Mouse (Mus musculus) stomach, embryonic 14.5 days (tissue): ENCODE results near the gene Dpp7. TPM values are rescaled to one million over a fixed set of nuclear protein-coding genes. Genes with fewer than 3 reads are reported as not detected.

Experiments
- ATAC-seq: fragments of 200-750 bp; cut with Nextera tagmentation; 2 replicates; pipeline ENCODE4 v1.8.0; 2017; ENCODE audit warnings: low read depth, moderate TSS enrichment; ENCODE audit not compliant: insufficient number of reproducible peaks, insufficient read depth, low FRiP score
- H3K27ac ChIP-seq: fragments of 300-500 bp; sonication (generic); 2 replicates; pipeline ENCODE4 v1.5.1; 2014; ENCODE audit warnings: mild to moderate bottlenecking, low read length, moderate library complexity, mixed read lengths
- H3K27me3 ChIP-seq: fragments of 300-500 bp; sonication (generic); 2 replicates; pipeline ENCODE4 v1.6.1; 2014; ENCODE audit warnings: low read length, control low read depth, mixed read lengths; ENCODE audit not compliant: control insufficient read depth, insufficient read depth
- H3K36me3 ChIP-seq: fragments of 300-500 bp; sonication (generic); 2 replicates; pipeline ENCODE4 v1.6.1; 2014; ENCODE audit warnings: mild to moderate bottlenecking, control low read depth, low read length, moderate library complexity, mixed read lengths; ENCODE audit not compliant: control insufficient read depth, insufficient read depth
- H3K4me1 ChIP-seq: fragments of 300-500 bp; sonication (generic); 2 replicates; pipeline ENCODE4 v1.6.1; 2014; ENCODE audit warnings: low read length, control low read depth, mixed read lengths; ENCODE audit not compliant: control insufficient read depth, insufficient read depth
- H3K4me2 ChIP-seq: fragments of 300-500 bp; sonication (generic); replicated peaks from 2 replicates; pipeline ENCODE4 v1.6.1; 2014; ENCODE audit warnings: low read depth, low read length, control low read depth
- H3K4me3 ChIP-seq: fragments of 300-500 bp; sonication (generic); 2 replicates; pipeline ENCODE4 v1.5.1; 2014; ENCODE audit warnings: low read depth, low read length, control low read depth
- H3K9ac ChIP-seq: fragments of 300-500 bp; sonication (generic); replicated peaks from 2 replicates; pipeline ENCODE4 v1.6.1; 2014; ENCODE audit warnings: low read depth, mild to moderate bottlenecking, control low read depth, low read length, moderate library complexity, mixed read lengths
- H3K9me3 ChIP-seq: fragments of 300-500 bp; sonication (generic); 2 replicates; pipeline ENCODE4 v1.6.1; 2016; ENCODE audit warnings: low read depth, low read length, control low read depth; ENCODE audit not compliant: control insufficient read depth
- WGBS: fragments of 180-500 bp; shearing (Covaris S2); extraction: QIAGEN DNeasy Blood & Tissue Kit; methylation state at CpG from one replicate; pipeline ENCODE4 v1.1.7; 2014; 5-methylcytosine and 5-hydroxymethylcytosine counted together
- polyA plus RNA-seq: library from polyadenylated mRNA; unstranded; fragments of >200 nt; fragmentation: Nextera tagmentation; extraction: Ambion mirVana; gene quantifications from 2 replicates; pipeline ENCODE4 v1.2.1, GENCODE M21; 2014

The Dpp7 gene
- polyA plus RNA-seq, 1 experiment from 2014 or later: 19.5 TPM

GRCm38 (mm10) chr2:25372644-25373391 lies 16.7 kb upstream of the Dpp7 start:
- 2% methylated on average over 42 of the region's 42 CpGs for WGBS
- no peak for ATAC-seq
- Histone ChIP-seq H3K27me3 (no peaks in the 10 kb centered on the region), H3K9me3 (no peaks in the 10 kb centered on the region), H3K27ac (no peak overlapping the region), H3K36me3 (peaks cover 11% of the 10 kb centered on the region), H3K4me2 (peak overlapping the region; percentile 89), H3K9ac (peak overlapping the region; percentile 62), H3K4me1 (peaks cover 22% of the 10 kb centered on the region; the same call in 1 of the 2 replicates), H3K4me3 (peak overlapping the region; percentile 63)

DNA sequence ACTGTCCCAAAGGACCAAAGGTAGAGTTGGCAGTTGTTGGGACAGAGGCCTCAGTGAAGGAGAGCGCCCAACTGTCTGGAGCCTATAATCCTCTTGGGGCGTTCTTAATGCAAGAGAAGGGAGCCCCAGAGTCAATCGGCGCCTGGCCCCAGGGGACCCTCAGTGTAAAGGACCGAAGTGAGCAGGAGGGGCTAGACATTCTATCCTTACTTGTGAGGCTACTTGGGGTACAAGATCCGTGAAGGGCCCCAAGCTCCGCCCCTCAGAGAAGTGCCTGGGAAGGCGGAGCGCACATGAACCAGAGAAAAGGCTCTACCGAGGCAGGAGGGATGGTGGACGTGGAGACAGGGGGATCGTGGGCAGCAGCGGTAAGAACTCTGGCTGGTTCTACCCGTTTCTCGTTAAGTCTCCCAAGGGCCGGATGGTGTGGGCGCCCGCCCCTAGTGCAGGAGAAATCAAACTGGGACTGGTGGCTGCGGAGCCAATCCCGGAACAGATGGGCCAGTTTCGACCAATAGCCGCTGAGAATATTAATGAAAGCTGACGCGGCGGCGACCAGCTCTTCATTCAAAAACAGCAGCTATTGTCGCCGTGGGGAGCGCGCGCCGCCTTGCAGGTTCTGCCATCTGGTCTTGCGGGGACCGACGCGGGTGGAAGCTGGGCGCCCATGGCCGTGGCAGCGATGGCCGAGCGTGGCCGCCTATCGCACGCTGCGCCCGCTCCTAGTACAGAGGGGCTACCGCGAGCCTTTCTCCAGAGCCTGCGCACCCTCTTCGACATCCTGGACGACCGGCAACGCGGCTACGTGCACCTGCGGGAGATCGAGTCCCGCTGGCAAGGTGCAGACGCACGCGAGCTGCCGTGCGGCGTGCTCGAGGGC lies 15.8 kb upstream of the Dpp7 start, which contains the start of gene Sapcd2:
Gene Sapcd2 (plus strand): TSS at position 558 of the 880 bp plus-strand sequence.
- peak within 1 kb of the TSS; percentile 63 for H3K4me3 ChIP-seq
- peaks cover 22% of the 10 kb centered on the region; the same call in 1 of the 2 replicates for H3K4me1 ChIP-seq
- under 1% methylated on average over 65 of the region's 65 CpGs for WGBS
- peaks cover 9% of the 10 kb centered on the region for H3K36me3 ChIP-seq
- no peaks in the 10 kb centered on the region for H3K27me3 ChIP-seq
- H3K9me3 ChIP-seq: no peaks in the 10 kb centered on the region
- peak; percentile 91 for ATAC-seq
- peak within 1 kb of the TSS; percentile 89 for H3K4me2 ChIP-seq
- H3K27ac ChIP-seq: peak within 1 kb of the TSS; percentile 89
- peak within 1 kb of the TSS; percentile 62 for H3K9ac ChIP-seq

- Histone ChIP-seq H3K4me3 (no peak overlapping the region), H3K9me3 (no peaks in the 10 kb centered on the region), H3K4me1 (peaks cover 22% of the 10 kb centered on the region; the same call in 1 of the 2 replicates), H3K27ac (no peak overlapping the region), H3K4me2 (no peak overlapping the region), H3K27me3 (no peaks in the 10 kb centered on the region), H3K9ac (no peak overlapping the region), H3K36me3 (no peaks in the 10 kb centered on the region; the same call in 1 of the 2 replicates)
- no peak for ATAC-seq
- 81% methylated on average over 3 of the region's 3 CpGs for WGBS
Measured at GRCm38 (mm10) chr2:25369996-25370395, 13.8 kb upstream of the Dpp7 start.

GRCm38 (mm10) chr2:25365091-25365761 lies 9.1 kb upstream of the Dpp7 start, which contains the start of gene Uap1l1:
Gene Uap1l1 (minus strand): TSS chr2:25365682.
- H3K4me3 ChIP-seq: peak within 1 kb of the TSS; percentile 70
- H3K9ac ChIP-seq: peak within 1 kb of the TSS; percentile 67
- no peaks in the 10 kb centered on the region for H3K27me3 ChIP-seq
- peaks cover 7% of the 10 kb centered on the region; the same call in 1 of the 2 replicates for H3K4me1 ChIP-seq
- peak within 1 kb of the TSS; percentile 55; the same call in 1 of the 2 replicates for H3K27ac ChIP-seq
- no peaks in the 10 kb centered on the region for H3K9me3 ChIP-seq
- peak within 1 kb of the TSS; percentile 99 for H3K4me2 ChIP-seq
- WGBS: under 1% methylated on average over 54 of the region's 54 CpGs
- ATAC-seq: peak; percentile 78
- no peaks in the 10 kb centered on the region for H3K36me3 ChIP-seq

DNA sequence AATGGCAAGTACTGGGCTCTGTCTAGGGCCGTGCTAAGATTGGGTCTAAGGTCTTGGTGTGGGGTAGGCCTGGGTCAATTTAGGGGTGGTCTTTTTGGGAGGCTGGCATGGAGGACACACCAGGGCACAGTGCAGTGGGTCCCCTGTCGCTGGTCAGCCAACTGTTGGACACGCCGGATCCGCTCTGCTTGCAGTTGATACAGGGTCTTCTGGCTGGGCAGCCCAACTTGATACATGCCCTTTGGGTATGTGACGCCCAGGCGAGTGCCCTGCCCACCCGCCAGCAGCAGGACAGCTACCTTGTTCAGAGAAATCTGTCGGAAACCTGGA lies 8.6 kb upstream of the Dpp7 start:
- H3K4me3 ChIP-seq: peak overlapping the region; percentile 70
- peaks cover 7% of the 10 kb centered on the region; the same call in 1 of the 2 replicates for H3K4me1 ChIP-seq
- no peaks in the 10 kb centered on the region for H3K9me3 ChIP-seq
- peak overlapping the region; percentile 67 for H3K9ac ChIP-seq
- H3K4me2 ChIP-seq: peak overlapping the region; percentile 99
- 27% methylated on average over 9 of the region's 9 CpGs for WGBS
- H3K27me3 ChIP-seq: no peaks in the 10 kb centered on the region
- ATAC-seq: no peak
- H3K36me3 ChIP-seq: no peaks in the 10 kb centered on the region
- no peak overlapping the region for H3K27ac ChIP-seq

GRCm38 (mm10) chr2:25364313-25364712 lies 8.2 kb upstream of the Dpp7 start:
- ATAC-seq: no peak
- no peaks in the 10 kb centered on the region for H3K36me3 ChIP-seq
- peaks cover 7% of the 10 kb centered on the region; the same call in 1 of the 2 replicates for H3K4me1 ChIP-seq
- WGBS: 86% methylated on average over 4 of the region's 4 CpGs
- peak overlapping the region; percentile 99 for H3K4me2 ChIP-seq
- no peaks in the 10 kb centered on the region for H3K27me3 ChIP-seq
- H3K9me3 ChIP-seq: no peaks in the 10 kb centered on the region
- 0 out of 2 replicates have a peak overlapping the region, but pooled peaks have one; percentile 70 for H3K4me3 ChIP-seq
- H3K27ac ChIP-seq: no peak overlapping the region
- H3K9ac ChIP-seq: no peak overlapping the region

GRCm38 (mm10) chr2:25363478-25364178 lies 7.5 kb upstream of the Dpp7 start:
- no peaks in the 10 kb centered on the region for H3K9me3 ChIP-seq
- peak overlapping the region; percentile 13; the same call in 1 of the 2 replicates for H3K27ac ChIP-seq
- peak overlapping the region; percentile 99 for H3K4me2 ChIP-seq
- no peaks in the 10 kb centered on the region for H3K36me3 ChIP-seq
- no peaks in the 10 kb centered on the region for H3K27me3 ChIP-seq
- peak; percentile 62; the same call in 1 of the 2 replicates for ATAC-seq
- peaks cover 7% of the 10 kb centered on the region; the same call in 1 of the 2 replicates for H3K4me1 ChIP-seq
- WGBS: 39% methylated on average over 13 of the region's 13 CpGs
- no peak overlapping the region for H3K9ac ChIP-seq
- H3K4me3 ChIP-seq: no peak overlapping the region
